Mouse (Mus musculus) kidney, adult 2 months (tissue): ENCODE data around the gene Ltc4s. TPM values are rescaled to one million over a fixed set of nuclear protein-coding genes. Genes with fewer than 3 reads are reported as not detected.

Experiments used
- DNase-seq: peaks from one replicate; pipeline ENCODE4 v3.0.0; 2021
- H3K27ac ChIP-seq: fragments of 200-500 bp; 2 replicates; pipeline ENCODE4 v1.5.1; 2012; ENCODE audit warnings: low read depth, low read length, control low read depth, inconsistent platforms; ENCODE audit not compliant: insufficient read depth
- H3K27me3 ChIP-seq: fragments of 200-500 bp; replicated peaks from 2 replicates; pipeline ENCODE4 v1.6.1; 2012; ENCODE audit warnings: mild to moderate bottlenecking, moderate library complexity, low read length, inconsistent platforms; ENCODE audit not compliant: control insufficient read depth, insufficient read depth
- H3K36me3 ChIP-seq: fragments of 200-500 bp; 2 replicates; pipeline ENCODE4 v1.6.1; 2012; ENCODE audit warnings: mild to moderate bottlenecking, moderate library complexity, low read length, inconsistent platforms; ENCODE audit not compliant: control insufficient read depth, insufficient read depth
- H3K4me1 ChIP-seq: fragments of 200-500 bp; 2 replicates; pipeline ENCODE4 v1.6.1; 2011; ENCODE audit warnings: low read length; ENCODE audit not compliant: control insufficient read depth, insufficient read depth
- H3K4me3 ChIP-seq: fragments of 200-500 bp; 2 replicates; pipeline ENCODE4 v1.5.1; 2011; ENCODE audit warnings: mild to moderate bottlenecking, low read depth, low read length, control low read depth; ENCODE audit not compliant: insufficient read depth
- CTCF ChIP-seq: fragments of 200-500 bp; conservative IDR thresholded peaks from 2 replicates; pipeline ENCODE4 v1.5.1; 2011; ENCODE audit warnings: low read depth, mild to moderate bottlenecking, control low read depth, low read length, moderate library complexity, mixed read lengths; ENCODE audit not compliant: insufficient read depth, insufficient read length
- POLR2A ChIP-seq: fragments of 200-500 bp; IDR thresholded peaks from one replicate; pipeline ENCODE4 v1.6.1; 2011; ENCODE audit warnings: low read depth, low read length, control low read depth
- WGBS: fragments of 180-500 bp; shearing (Covaris S2); methylation state at CpG from one replicate; pipeline ENCODE4 v1.1.7; 2018; 5-methylcytosine and 5-hydroxymethylcytosine counted together
- polyA plus RNA-seq: library from polyadenylated mRNA; depleted of rRNA; stranded (reverse); fragments of >200 nt; gene quantifications from 2 replicates; pipeline ENCODE4 v1.2.3, GENCODE M21; 2012

Ltc4s gene
- polyA plus RNA-seq, 1 experiment = 33.8 TPM

DNA sequence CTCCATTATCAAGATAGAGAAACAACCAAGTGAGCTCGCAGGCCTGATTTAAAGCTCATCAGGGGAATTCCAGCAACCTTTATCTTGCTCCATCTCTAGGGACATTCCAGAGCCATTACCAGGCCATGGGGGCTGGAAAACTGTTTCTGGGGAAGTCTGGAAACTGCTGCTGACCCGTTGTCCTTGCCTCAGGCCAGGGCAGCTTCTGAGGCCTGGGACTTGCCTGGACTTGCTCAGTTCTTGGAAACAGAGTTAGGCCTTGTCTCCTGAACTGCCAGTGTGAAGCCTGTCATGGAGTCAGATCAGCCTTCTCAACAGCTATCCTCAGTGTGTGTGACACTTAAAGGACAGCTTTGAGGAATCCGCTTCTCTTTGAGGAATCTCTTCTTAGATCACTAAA is 13.8 kb upstream of the Ltc4s start:
- 48% methylated on average over 3 of the region's 3 CpGs for WGBS
- Histone ChIP-seq H3K4me3 (no peak overlapping the region), H3K27ac (peak overlapping the region; percentile 62), H3K27me3 (no peaks in the 10 kb centered on the region), H3K4me1 (peaks cover 18% of the 10 kb centered on the region), H3K36me3 (peaks cover 2% of the 10 kb centered on the region)
- peak; percentile 71 for DNase-seq
- TF ChIP-seq CTCF (no peak), POLR2A (no peak)

DNA sequence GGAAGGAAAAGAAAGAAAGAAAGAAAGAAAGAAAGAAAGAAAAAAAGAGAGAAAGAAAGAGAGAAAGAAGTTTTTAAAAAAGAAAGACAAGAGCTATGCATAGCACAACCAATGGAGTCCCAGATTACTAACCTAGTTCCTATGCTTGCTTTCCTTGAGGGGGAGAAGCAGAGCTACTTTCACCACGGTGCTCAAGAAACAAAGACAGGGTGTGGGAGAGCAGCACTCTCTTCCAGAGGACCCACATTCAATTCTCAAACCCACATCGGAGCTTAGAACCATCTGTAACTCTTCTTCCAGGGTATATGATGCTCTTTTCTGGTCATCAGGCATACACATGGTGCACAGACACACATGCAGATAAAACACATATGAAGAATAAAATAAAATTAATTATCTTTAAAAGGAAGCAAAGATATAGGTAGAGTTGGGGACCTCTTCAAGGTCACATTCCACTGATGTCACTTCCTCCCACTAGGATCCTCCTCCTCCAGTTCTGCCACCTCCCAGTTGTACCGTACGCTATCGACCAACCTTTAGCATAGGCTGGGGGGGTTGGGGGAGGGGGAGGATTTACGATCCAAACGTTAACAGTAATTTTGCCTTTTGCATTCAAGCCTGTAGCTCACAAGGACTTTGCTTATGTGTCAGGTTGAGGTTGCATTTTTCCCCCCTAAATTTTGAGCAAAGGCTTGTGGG is 10.2 kb upstream of the Ltc4s start:
- no peaks in the 10 kb centered on the region for H3K36me3 ChIP-seq
- no peak overlapping the region for H3K27ac ChIP-seq
- 68% methylated on average over 7 of the region's 7 CpGs for WGBS
- H3K4me1 ChIP-seq = peaks cover 18% of the 10 kb centered on the region
- no peak for DNase-seq
- TF ChIP-seq POLR2A (no peak), CTCF (no peak)
- H3K4me3 ChIP-seq = no peak overlapping the region
- H3K27me3 ChIP-seq = no peaks in the 10 kb centered on the region

DNA sequence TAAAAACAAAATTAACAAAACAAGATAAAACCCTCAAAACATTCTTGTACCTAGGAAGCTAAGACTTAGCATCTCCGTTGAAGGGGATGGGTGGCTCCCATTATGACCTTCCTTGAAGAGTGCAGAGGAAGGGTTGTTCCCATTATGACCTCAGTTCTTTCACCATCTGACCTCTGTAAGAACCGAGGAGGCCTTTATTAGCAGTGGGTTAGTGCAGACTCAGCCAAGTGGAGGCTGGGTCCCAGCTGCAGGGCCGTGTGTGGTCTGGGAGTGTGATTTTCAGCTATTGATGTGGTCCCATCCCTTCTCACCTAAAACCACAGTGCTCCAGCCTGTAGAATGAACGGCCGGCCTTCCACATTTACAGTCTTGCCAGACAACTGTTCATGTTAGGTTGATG is 6.9 kb upstream of the Ltc4s start:
- H3K4me3 ChIP-seq = no peak overlapping the region
- no peaks in the 10 kb centered on the region for H3K27me3 ChIP-seq
- peak; percentile 47 for DNase-seq
- 71% methylated on average over 5 of the region's 5 CpGs for WGBS
- no peak overlapping the region for H3K27ac ChIP-seq
- TF ChIP-seq CTCF (no peak), POLR2A (no peak)
- peaks cover 5% of the 10 kb centered on the region; the same call in 1 of the 2 replicates for H3K4me1 ChIP-seq
- H3K36me3 ChIP-seq = no peaks in the 10 kb centered on the region

DNA sequence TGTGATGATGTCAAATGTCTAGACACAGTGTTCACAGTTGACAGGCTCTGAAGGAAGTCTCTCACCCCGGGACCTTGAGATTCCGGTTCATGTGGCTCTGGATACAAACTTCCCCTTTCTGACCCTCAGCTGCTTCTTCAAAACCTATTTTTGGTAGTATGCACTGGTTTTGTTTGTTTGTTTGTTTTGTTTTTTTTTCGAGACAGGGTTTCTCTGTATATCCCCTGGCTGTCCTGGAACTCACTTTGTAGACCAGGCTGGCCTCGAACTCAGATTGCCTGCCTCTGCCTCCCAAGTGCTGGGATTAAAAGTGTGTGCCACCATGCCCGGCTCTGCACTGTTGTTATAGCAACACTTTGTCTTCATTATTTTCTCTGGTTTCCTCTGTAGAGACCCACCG is 5.5 kb upstream of the Ltc4s start:
- no peak overlapping the region for H3K27ac ChIP-seq
- 68% methylated on average over 6 of the region's 6 CpGs for WGBS
- H3K4me3 ChIP-seq = no peak overlapping the region
- H3K4me1 ChIP-seq = peaks cover 8% of the 10 kb centered on the region; the same call in 1 of the 2 replicates
- no peaks in the 10 kb centered on the region for H3K36me3 ChIP-seq
- no peak for TF ChIP-seq POLR2A
- no peak for TF ChIP-seq CTCF
- no peak for DNase-seq
- no peaks in the 10 kb centered on the region for H3K27me3 ChIP-seq

DNA sequence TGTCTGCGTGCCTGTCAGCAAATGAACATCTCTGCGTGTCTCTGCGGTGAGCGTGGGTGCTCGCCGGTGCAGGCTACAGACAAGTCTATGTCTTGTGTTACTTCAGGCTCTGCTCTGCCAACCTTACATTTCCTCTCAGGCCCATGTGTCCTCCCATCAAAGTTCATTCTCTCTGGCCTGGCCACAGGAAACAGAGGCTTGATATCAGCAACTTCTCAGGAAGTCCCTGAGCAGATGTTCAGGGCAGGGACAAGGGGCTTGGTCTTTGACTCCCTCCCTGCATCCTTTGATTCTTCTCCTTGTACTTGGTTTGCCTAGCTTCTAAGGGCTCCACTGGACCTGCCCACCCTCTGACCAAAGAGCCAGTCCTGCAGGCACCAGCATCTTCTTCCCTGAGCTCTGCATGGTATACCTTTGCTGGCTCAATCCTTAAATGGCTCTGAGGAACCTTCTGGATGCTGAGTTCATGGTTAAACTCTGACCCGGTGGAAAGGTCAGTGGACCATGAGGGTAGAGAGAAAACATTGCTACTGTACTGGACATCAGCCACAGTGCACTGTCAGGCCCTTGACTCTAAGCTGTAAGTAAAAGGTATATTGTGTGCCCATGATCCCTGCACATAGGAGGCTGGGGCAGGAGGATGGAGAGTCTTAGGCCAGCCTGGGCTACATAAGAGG is 2.0 kb upstream of the Ltc4s start:
- Histone ChIP-seq H3K27me3 (no peaks in the 10 kb centered on the region), H3K4me3 (no peak overlapping the region), H3K27ac (no peak overlapping the region), H3K36me3 (no peaks in the 10 kb centered on the region), H3K4me1 (peaks cover 8% of the 10 kb centered on the region)
- peak; percentile 81 for DNase-seq
- no peak for TF ChIP-seq CTCF
- no peak for TF ChIP-seq POLR2A
- 76% methylated on average over 7 of the region's 7 CpGs for WGBS

DNA sequence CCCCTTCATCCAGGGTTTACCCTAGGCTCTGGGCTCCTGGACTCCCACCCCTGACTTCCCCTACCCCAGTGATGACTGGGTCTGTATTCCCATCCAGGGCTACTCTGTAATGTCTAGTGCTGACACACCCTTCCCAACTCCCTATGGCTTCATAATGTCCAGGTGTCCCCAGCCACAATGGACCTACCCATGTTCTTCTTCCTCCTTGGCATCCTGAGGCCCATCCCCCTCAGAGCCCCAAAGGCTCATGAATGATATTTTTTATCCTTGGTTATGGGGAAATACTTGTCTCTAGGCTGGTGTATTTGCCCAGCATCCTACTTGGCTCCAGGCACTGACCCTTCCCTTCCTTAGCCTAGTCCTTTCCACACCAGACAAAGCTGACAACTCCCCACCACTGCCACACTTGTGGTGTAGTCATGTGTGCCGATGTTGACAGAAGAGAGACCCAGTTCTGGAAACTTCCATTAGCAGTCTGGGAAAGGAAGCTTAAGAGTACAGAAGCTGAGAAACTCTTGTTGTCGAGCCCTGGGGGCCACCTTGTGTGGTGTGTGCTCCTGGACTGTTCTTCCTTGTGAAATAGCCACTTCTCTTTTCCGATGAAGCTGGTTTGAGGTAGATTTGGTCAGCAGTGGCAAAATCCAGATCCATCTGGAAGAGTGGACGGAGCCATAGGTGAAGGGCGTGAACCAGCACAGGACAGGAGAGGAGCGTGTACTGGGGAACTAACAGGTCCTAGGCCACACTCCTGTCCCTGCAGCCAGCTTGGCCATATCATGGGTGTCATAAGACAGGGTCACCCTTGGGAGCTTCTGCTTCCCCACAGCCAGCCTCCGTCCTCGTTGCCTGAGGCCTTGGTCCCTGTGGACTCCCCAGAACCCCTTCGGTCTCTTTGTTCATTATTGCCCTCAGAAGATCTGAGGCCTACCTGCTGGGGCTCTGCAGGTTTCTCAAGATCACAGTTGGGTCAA is 690 bp upstream of the Ltc4s start:
- TF ChIP-seq CTCF (no peak), POLR2A (no peak)
- Histone ChIP-seq H3K4me1 (peaks cover 8% of the 10 kb centered on the region), H3K36me3 (peaks cover 3% of the 10 kb centered on the region; the same call in 1 of the 2 replicates), H3K4me3 (no peak overlapping the region), H3K27me3 (no peaks in the 10 kb centered on the region), H3K27ac (no peak overlapping the region)
- 88% methylated on average over 9 of the region's 9 CpGs for WGBS
- DNase-seq = no peak
